In genomic region chr6:139742693-139743432, GRCm38 (mm10) we compare ENCODE assay signal across 23 mouse cellular contexts.
DNase-seq lines count a peak whose midpoint lies in the region; TF ChIP-seq lines count a peak whose summit lies in the region.
"Had no signal": no experiment of that assay in that cellular context is flagged by ENCODE, and none has a peak within 500 bp of the region (broad histone marks: within the 10 kb centered on the region; RNA-seq: fewer than 3 reads in every experiment).

No protein-coding gene starts in this region.

- peak; percentile 43 for DNase-seq in heart, adult 11 months
- no peak for DNase-seq in heart, postnatal 14 days
- DNase-seq in brain, adult 2 months (ENCODE audit: low read depth, low spot score) = peak; percentile 67
- DNase-seq in right cerebral cortex, postnatal 36 days (ENCODE audit: low spot score in 2 of 2) = no peak
- DNase-seq in embryo, embryonic 10.5 days (ENCODE audit: low spot score) = no peak
- DNase-seq: adrenal gland, adult 2 months; adrenal gland, postnatal 14 days; cerebellum, adult 18-20 months; cerebellum, adult 9-10 months; cerebellum, postnatal 14 days; embryo, embryonic 11 days; gastrocnemius, postnatal 10 days; gastrocnemius, postnatal 36 days; heart, postnatal 36 days had no signal

- peaks cover 4% of the 10 kb centered on the region; the same call in 1 of the 2 replicates for H3K4me1 ChIP-seq in cortical plate, adult 2 months (ENCODE audit: control insufficient read depth, insufficient read depth, low read length)
- H3K4me1 ChIP-seq: embryonic facial prominence, embryonic 10.5 days; forebrain, embryonic 12.5 days; forebrain, embryonic 15.5 days; intestine, embryonic 15.5 days had no signal

- H3K4me3 ChIP-seq in cortical plate, adult 2 months (ENCODE audit: insufficient read depth, low read length) = no peak overlapping the region
- H3K4me3 ChIP-seq: embryonic facial prominence, embryonic 10.5 days; embryonic facial prominence, embryonic 13.5 days; erythroblast, embryonic 14.5 days; forebrain, embryonic 12.5 days; forebrain, embryonic 15.5 days; hindbrain, embryonic 10.5 days; hindbrain, embryonic 13.5 days; intestine, embryonic 15.5 days had no signal

- no peak for TF ChIP-seq CTCF in cortical plate, adult 2 months (IDR thresholded peaks at IDR 0.05; ENCODE audit: extremely low read depth, insufficient read depth, low read length)

- intact Hi-C loops in heart, postnatal 14 days (cut with DNase I) = no loop called here

- peak overlapping the region; percentile 32 for H3K27ac ChIP-seq in cortical plate, adult 2 months (ENCODE audit: insufficient read depth, low read length)
- H3K27ac ChIP-seq: embryonic facial prominence, embryonic 10.5 days; embryonic facial prominence, embryonic 13.5 days; forebrain, embryonic 12.5 days; forebrain, embryonic 15.5 days; hindbrain, embryonic 10.5 days; hindbrain, embryonic 13.5 days; intestine, embryonic 15.5 days had no signal

- no peak for TF ChIP-seq POLR2A in cortical plate, adult 2 months (IDR thresholded peaks at IDR 0.05; ENCODE audit: extremely low read depth, insufficient read depth, low read length)

Comparison
In these comparisons a context has a peak if more than half of its experiments do, and no peak if none do; other contexts are left out.
1. DNase-seq: peak in heart, adult 11 months (single experiment) and brain, adult 2 months (single experiment); none in heart, postnatal 14 days (0 of 2), right cerebral cortex, postnatal 36 days (0 of 2) and embryo, embryonic 10.5 days (single experiment).